Mouse (Mus musculus): Measurements from ENCODE around the gene Vmn1r113.
"Not testable (repeated sequence)": the region's sequence is repeated elsewhere in the genome, so short reads cannot be mapped to it uniquely, and the experiment has no call there.

DNA sequence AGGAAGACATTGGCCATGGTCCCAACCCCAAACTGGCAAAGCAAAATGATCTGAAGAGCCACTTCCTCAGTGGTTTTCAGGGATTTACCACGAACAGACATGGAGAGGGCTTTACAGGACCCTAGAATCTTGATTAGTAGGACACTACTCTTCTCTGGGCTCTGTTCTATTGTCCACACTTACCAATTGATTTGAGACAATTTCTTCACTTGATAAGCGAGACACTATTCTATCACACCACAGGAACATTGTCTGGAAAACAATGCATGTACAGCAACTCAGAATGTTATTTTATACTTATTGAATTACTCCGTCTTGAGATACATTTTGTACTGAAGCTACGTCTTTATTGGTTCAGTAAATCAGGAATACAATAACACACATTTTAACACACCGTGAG lies 25.0 kb downstream of the Vmn1r113 start, which contains the start of gene Vmn1r114:
- not testable (repeated sequence) for TF ChIP-seq CTCF (IDR thresholded peaks at IDR 0.05; ENCODE audit: control insufficient read depth, insufficient read depth, insufficient replicate concordance, low read depth, low read length); POLR2A (IDR thresholded peaks at IDR 0.05; ENCODE audit: control insufficient read depth, low read depth, low read length)

All from testis, adult 2 months (tissue).